Mouse (Mus musculus) brain, adult 2 months (tissue): ENCODE results near the gene Gm49333.
A peak's percentile ranks its signal among the peaks of the same experiment; 100 is the strongest.
"Not testable (repeated sequence)": the region's sequence is repeated elsewhere in the genome, so short reads cannot be mapped to it uniquely, and the experiment has no call there.

Source experiments
- DNase-seq: peaks from one replicate; pipeline ENCODE4 v3.0.0; 2011; ENCODE audit warnings: low read depth, low spot score

Gene Gm49333

DNA sequence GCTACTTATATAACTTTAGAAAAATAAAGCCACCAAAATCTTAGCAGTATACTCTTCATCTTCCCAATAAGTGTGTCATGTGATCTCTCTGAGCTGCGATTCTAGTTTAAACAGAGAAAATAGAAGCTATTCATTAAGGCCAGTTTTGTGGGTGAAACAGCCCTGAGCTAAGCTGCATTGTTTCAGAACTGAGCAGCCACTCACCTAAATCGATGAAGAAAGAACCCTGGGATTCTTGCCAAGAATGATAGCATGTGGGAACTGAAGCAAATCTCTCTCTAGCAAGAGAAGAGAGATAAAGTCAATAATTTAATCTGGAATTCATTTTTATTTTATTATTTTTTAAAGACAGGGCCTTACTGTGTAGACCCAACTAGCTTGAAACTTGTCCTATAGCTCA is 11.8 kb downstream of the Gm49333 start:
- DNase-seq: peak; percentile 16

DNA sequence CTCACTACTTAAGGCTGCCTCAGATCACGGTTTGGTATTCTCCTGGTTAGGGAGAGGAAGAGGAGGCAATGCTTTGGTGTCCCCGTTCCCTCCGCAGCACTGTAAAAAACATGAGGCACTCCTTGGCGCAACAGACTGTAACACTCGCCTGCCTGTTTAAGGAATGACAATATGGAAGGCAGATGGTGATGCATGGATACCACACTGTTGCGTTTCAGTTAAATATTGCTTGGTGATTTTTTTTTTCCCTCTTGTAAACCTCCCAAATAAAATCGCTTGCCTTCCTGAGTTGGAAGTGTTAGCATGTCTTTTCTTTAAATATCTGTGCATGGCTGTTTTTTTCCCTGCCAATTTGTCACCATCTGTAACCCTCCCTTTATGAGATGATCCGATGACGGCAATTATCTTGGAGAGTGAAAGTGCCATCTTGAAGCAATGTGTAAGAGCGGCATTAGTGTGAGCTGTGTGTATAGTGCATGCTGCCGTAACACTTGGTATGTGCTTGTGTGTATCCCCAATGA is 17.5 kb downstream of the Gm49333 start:
- DNase-seq: peak; percentile 84

DNA sequence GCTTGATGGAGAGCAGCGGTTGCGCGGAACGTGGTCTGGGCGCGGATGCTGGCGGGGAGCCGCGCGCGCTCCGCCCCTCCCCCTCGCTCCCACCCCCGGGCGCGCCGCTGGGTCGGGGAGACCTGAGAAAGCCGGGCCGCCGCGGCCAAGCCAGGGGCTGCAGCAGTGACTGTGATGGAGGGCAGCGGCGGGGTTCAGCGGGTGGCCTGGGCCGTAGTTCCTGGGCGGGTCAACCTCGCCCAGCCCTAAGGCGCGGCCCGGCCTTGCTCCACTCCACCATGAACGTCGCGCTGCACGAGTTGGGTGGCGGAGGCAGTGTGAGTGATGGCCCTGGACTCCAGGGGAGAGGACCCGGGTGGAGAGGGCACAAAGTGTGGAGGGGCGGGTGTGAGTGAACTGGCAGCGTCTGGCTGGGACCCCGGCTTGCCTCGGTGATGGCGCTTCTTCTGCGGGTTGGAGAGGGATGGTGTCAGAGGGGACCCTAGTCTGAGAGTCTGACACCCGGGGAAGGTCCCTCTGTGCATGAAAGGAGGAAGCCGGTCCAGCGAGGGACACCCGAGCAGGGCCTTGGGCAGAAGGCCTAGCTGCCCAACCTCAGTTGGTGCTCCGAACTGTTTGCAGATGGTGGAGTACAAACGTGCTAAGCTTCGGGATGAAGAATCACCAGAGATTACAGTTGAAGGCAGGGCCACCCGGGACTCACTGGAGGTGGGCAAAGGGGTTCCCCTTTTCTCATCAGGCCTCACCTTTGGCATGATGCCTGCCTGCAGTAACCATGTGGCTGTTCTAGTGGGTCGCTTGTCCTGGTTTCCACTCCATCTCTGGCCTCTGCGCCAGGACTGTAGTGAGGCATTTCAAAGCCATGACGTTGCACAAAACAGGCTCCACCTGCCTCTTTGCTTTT is 18.6 kb downstream of the Gm49333 start, which contains the start of gene Ece2:
Gene Ece2, plus strand, starts transcription at position 98 of the 904 bp plus-strand sequence.
- DNase-seq: peak; percentile 76

DNA sequence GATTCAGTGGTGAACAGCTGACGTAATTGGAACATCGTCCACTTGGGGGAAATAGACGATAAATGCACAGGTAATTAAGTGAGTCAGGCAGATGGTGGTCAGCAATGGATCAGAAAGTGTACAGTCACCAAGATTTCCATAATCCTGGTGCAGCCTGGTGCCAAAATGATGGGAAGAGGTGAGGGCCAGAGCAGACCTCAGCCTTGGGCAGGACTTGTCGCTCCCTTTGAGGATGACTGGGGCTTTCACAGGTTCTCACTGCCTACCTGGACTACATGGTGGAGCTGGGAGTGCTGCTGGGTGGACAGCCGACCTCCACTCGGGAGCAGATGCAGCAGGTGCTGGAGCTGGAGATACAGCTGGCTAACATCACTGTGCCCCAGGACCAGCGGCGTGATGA is 26.0 kb downstream of the Gm49333 start:
- DNase-seq: no peak

DNA sequence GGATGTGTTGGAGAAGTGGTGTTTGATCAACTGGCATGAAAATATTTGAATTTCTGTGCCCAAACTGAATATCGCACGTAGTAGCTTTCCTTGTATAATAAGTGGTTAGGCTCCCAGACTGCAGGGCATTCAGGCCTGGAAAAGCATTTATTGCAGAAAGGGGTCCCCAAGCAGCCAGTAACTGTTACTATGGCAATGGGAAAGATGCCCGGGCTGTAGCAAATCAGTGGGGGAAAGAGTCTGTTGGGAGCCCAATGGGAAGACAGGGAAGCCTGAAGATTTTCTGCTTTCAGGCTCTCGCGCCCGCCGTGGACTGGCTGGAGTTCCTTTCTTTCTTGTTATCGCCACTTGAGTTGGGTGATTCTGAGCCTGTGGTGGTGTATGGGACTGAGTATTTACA is 27.0 kb downstream of the Gm49333 start:
- DNase-seq: peak; percentile 68

DNA sequence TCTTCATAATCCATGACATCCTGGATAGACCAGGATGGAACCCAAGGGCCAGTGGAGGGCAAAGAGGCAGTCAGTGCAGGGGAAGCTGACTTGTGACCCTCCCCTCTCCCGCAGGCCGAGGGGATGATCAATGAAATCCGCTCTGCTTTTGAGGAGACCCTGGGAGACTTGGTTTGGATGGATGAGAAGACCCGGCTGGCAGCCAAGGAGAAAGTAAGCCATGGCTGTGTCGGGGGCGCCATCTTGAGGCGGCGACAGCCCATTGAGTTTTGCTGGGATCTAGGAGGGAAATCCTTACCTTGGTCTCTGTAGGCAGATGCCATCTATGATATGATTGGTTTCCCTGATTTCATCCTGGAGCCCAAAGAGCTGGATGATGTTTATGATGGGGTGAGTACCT is 30.8 kb downstream of the Gm49333 start:
- DNase-seq: peak; percentile 79

DNA sequence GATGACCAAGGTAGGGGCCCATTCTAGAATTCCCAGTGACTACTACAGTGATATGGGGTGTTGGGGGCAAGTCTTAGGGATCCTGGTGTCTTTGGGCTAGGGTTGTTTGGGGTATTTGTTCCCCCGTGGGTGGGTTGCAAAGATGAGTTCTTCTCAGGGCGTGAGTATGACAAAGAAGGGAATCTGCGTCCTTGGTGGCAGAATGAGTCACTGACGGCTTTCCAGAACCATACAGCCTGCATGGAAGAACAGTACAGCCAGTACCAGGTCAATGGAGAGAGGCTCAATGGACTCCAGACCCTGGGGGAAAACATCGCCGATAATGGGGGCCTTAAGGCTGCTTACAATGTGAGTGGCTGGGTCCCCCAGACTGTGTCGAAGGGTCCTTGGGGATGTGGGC is 32.5 kb downstream of the Gm49333 start:
- no peak for DNase-seq

DNA sequence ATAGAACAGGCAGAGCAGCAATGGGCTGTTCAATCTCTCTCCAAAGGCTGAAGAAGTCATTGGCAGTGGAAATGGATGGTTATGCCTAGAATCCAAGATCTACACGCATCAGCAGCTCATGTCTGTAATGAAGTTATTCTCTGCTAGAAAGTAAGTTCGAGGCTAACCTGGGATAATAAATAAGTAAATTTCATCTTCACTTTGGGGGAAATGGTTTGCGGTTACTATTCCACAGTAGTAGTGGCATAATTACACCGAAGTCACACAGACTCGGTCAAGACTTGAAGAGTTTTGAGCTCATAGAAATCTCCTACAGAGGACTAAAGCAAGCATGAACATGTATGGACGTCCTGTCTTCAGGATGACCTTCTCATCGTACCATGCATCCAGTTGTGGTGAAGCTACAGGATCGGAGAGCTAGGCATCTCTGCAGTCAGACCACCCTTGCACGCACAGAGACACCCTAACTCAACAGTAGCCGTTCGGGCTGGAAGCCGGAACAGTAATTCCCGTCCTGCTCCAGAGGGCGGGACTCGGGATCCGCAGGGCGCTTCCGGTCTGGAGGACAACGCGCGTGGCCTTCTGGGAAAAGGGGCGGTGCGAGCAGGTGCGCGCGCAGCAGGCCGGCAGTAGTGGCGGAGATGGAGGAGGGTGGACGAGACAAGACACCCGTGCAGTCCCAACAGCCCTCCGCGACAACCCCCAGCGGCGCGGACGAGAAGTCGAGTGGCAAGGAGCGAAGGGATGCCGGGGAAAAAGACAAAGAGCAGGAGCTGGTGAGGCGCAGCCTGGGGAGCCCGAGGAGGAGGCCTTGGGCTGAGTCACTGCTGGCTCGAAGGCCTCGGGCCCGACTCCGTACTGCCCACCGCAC is 39.9 kb downstream of the Gm49333 start, which contains the start of gene Psmd2:
Gene Psmd2, plus strand, starts transcription at position 577 of the 871 bp plus-strand sequence.
- DNase-seq: peak; percentile 97

DNA sequence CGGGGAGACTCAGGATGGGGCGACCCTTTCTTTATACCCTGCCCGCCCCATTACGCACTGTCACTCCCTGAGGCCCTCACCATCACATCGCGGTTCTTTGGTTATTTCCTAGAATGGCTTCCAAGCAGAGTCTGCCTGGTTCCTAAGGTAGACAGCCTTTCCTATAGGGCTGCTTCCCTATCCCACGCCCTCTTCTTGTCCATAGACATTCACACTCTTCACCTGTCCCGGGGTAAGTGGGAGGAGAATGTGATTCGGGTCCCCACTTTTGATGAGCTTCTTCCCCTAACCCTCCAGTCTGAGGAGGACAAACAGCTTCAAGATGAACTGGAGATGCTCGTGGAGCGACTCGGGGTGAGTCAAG is 40.5 kb downstream of the Gm49333 start:
- no peak for DNase-seq

DNA sequence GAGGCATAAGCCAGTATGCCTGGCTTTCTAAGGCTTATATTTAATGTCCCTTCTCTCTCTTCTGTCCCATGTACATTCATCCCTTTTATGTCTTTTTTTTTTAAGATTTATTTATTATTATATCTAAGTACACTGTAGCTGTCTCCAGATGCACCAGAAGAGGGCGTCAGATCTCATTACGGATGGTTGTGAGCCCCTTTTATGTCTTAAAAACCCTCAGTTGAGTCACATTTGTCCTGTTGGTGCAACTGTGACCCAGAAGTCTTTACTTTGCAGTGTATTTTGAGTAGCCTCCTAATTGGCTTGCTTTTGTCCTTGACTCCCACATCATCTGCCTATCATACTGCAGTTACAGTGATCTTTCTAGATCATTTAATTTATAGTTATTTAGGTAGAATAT is 41.9 kb downstream of the Gm49333 start:
- no peak for DNase-seq

DNA sequence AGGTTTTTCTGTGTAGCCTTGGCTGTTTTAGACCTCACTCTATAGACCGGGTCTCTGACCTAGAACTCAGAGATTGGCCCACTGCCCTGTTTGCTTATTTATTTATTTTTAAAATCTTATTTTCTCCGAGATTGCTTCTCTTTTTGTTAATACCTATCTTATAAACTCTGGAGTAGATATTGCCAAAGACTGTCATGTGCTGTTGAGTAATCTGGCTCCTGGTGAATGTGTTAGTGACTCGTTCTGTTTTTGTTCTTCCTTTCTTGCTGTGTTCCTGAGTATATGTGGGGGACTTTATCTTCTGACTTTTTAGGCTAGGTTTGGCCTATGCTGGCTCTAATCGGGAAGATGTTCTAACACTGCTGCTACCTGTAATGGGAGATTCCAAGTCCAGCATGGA is 46.3 kb downstream of the Gm49333 start:
- DNase-seq: no peak

DNA sequence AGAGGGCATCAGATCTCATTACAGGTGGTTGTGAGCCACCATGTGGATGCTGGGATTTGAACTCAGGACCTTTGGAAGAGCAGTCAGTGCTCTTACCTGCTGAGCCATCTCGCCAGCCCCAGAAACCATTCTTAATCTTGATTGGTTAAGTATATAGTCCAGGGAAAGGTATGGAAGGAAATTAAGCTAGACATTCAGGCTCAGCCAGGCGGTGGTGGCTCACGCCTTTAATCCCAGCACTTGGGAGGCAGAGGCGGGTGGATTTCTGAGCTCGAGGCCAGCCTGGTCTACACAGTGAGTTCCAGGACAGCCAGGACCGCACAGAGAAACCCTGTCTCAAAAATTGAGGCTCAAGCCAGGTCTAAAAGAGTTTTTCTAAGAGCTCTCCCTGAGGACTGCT is 56.6 kb downstream of the Gm49333 start, which contains the start of gene Eif4g1:
Gene Eif4g1, plus strand, starts transcription at position 301 of the 400 bp plus-strand sequence.
- DNase-seq: not testable (repeated sequence)

DNA sequence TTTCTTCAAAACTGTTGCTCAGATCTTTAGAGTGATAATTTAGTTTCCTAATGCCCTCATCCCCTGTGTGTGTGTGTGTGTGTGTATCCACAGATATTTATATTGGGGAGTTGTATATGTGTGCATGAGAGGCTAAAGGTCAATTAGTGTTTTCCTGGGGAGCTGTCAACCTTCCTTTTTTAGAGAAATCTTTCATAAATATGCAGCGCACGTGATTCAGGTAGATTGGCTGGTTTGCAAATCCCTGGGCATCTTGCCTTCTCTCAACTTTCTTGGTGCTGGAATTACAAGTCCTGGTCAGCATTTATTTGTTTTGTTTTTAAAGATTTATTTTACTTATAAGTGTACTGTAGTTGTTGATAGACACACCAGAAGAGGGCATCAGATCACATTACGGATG is 58.9 kb downstream of the Gm49333 start:
- no peak for DNase-seq

DNA sequence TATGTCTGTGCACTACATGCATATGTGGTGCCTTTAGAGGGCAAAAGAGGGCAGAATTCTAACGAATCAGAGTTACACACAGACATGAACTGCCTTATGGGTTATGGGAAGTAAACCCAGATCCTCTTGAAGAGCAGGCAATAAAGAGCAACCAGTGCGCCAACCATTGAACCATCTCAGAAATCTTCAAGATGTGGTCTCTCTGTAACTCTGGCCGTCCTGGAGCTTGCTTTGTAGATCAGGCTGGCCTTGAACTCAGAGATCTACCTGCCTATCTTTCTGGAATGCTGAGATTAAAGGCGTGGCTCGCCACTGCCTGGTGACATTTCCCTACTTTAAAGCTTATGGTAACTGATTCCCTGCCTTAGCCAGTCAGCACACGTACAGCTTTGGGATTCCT is 60.5 kb downstream of the Gm49333 start:
- DNase-seq: no peak

DNA sequence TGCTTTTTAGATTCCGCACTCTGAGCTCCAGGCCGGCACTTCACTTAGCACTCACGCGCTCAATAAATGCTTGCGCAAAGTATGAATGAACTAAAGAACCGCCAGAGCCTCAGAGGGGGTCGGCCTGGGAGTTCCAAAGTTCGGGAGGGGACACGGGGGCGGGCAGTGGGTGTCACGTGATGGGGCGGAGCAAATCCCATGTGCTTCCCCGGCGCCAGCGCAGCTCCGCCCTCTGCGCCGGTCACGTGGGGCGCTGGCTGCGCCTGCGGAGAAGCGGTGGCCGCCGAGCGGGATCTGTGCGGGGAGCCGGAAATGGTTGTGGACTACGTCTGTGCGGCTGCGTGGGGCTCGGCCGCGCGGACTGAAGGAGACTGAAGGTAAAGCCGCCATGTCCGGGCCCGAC is 61.1 kb downstream of the Gm49333 start:
- peak; percentile 98 for DNase-seq

DNA sequence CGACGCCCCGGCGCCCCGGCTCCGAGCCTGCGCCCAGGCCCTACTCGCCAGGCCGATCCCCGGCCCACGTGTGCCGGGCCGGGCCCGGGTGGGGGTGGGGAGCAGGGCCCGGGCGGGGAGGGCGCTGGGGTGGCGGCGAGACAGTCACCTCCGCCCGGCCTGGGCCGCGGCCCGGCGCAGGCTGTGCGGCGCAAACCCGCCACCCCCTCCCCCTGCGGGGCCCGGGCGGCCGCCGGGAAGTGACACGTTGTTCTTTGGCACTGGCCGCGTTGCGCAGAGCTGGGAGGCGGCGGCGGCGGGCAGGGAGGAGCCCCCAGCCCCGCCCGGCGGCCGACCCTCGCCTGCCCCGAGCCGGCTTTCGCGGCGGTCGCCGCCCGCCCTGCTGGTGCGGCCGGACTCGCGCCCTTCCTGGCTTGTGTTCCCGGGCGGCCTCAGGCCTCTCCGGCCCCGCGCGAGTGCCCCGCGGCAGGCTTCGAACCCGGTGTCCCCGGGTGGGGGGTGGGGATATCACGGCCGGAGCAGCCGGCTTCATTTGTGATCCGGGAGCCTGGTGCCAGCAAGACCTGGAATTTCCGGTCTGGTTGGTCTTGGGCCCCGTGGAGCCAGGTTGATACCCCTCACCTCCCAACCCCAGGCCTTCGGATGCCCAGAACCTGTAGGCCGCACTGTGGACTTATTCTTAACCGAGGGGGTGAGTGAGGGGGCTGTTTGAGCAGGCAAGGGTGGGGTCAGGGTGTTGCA is 61.7 kb downstream of the Gm49333 start:
- no peak for DNase-seq

DNA sequence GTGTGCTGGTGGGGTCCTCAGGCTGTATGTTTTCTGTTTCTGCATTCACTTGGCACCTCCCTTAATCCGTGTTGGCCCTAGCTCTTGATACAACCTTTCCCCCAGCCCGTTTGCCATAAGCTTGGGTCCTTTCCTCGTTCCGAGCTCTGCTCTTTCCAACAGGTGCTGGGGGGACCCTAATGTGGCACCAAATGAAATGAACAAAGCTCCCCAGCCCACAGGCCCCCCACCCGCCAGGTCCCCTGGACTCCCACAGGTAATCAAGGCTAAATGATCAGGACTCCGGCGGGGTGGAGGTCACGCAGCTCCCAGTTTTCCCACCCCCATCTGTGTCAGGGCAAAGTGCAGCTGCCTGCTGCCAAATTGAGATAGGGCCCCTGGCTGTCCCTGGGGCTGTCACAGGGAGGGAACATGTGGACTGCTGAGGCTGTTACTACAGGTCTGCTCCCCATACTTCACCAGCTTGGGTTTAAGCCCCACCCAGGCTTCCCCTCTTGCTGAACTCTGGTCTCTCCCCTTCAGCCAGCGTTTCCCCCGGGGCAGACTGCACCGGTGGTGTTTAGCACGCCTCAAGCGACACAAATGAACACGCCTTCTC is 62.4 kb downstream of the Gm49333 start:
- DNase-seq: no peak

DNA sequence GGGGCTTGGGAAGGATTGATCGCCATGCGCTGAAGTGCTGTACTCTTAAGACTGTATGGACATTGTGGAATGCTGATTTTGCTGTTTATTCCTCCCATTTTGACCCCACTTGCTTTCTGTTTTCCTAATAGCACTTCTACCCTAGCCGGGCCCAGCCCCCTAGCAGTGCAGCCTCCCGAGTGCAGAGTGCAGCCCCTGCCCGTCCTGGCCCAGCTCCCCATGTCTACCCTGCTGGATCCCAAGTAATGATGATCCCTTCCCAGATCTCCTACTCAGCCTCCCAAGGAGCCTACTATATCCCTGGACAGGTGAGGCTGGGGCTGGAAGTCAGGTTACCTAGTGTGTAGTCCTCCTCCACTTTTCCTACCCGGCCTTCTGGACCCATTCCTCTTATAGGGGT is 63.8 kb downstream of the Gm49333 start:
- DNase-seq: no peak

DNA sequence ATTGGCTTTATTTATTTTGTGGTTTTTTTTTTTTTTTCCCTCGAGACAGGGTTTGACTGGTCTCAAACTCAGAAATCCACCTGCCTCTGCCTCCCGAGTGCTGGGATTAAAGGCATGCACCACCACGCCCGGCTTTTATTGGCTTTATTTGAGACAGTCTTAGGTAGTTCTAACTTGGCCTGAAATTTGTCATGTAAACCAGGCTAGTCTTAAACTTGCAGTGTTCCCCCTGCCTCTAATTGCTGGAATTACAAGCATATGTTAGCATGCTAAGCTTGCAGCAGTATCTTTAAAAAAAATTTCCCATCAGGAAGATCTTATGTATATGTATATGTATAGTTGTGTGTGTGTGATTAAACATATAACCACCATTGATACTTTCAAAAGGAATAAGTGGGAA is 65.3 kb downstream of the Gm49333 start:
- DNase-seq: no peak

DNA sequence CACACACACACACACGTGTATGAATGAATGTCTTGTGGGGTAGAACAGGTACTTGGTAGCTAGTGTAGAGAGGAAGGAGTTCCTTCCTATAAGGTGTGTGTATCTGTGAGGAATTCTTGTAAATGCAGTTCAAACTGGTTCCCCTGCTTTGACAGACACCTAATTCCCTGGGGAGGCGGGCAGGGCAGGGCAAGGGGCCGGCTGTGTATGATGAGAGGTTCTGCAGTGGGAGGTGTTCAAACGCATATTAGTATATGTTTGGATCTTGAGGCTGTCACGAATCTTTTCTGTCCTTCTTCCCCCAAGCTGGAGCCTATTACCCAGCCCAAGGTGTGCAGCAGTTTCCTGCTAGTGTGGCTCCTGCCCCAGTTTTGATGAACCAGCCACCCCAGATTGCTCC is 66.0 kb downstream of the Gm49333 start:
- DNase-seq: no peak
